Mouse (Mus musculus): ENCODE measurements at regions not wholly inside any gene's neighbourhood (a gene's known extent, or its start where the extent isn't known, plus 50 kb on each side); places are given as distances from the start of the nearest gene placed in this dataset.
A peak's percentile ranks its signal among the peaks of the same experiment; 100 is the strongest.

DNA sequence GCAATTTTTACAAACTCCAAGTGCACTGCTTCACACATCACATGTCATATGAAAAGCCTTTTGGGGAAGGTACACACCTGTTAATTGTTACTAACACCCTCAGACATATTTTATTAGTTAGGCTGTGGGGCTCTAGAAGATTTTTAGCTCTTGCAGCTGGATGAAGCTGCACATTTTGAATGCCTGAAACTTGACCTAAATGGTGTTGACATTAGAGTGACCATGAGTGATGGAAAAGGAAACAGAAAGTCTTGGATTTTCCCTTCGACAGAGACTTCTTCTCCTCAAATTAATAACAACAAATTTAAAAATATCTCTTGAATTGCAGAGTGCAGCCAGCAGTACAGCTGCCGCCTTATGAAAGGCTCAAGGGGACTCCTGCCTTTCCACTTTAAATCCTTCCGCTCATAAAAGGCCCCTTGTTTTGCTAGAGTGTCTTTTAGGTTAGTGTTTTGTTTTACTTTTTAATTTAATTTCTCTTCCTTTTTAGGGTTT is 259.7 kb downstream of the Trim52 start:
- DNase-seq (ENCODE audit: low spot score in 2 of 2), result no peak

- DNase-seq (ENCODE audit: low spot score in 2 of 2), result no peak
Measured at GRCm38 (mm10) chr14:106373451-106373850, 267.5 kb downstream of the Trim52 start.

DNA sequence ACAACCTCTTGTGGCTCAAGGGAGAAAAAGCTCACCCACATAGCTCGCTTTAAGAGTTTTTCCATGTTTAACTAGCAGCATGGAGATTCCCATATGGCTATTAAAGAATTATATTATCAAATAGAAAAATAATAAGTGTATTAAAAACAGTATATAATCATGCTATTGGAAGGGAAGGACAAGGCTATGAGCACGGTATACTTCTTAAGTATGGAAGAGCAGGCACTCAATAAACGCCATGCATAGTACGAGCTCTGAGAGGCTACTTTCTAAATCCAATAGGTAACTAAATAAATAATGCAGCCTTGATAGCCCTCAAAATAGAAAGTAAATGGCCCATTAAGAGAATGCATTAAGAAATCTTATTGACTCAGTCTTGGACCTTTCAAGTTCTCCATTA is 273.6 kb downstream of the Trim52 start:
- no peak for DNase-seq (ENCODE audit: low spot score in 2 of 2)

DNA sequence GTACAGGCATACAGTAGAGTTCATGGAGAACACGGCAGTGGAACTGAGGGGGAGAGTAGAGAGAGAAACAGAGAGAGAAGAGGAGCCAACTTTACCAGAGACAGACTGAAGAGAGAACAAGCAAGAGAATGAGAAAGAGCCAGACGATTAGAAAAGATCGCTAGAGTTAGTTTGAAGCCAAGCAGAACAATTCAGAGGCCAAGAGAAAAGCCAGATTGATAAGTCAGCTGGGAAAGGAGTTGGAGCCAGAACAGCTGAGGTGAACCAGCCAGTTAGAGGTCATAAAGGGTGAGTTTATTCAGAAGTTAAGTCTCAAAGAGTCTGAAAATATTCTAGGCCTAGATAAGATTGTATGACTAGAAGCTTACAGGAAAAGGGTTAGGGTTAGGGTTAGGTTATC is 281.7 kb downstream of the Trim52 start:
- DNase-seq (ENCODE audit: low spot score in 2 of 2), result no peak

GRCm38 (mm10) chr14:106390546-106390945 is 284.5 kb downstream of the Trim52 start:
- DNase-seq (ENCODE audit: low spot score in 2 of 2), result no peak

DNA sequence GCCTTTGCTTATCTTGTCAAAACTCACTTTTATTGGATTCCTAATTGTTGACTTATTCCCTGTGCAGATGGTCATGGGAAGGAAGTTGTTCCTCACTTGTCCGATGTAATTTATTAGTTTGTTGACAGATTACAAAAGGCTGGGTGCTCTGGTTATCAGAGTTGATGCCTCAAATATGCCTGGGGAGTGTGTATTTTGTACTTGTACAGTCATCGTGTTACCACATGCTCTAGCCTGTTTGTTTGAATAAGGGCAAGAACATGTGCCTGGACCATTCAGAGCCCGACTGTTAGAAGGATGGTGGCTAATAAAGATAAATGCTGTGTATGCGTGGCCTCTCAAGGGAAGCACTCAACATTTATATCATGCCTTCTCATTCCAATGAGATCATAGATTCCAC is 288.0 kb downstream of the Trim52 start:
- DNase-seq (ENCODE audit: low spot score in 2 of 2), result no peak

- DNase-seq (ENCODE audit: low spot score in 2 of 2), result no peak
Measured at GRCm38 (mm10) chr14:106412917-106413558, 307.0 kb downstream of the Trim52 start.

- no peak for DNase-seq (ENCODE audit: low spot score in 2 of 2)
Measured at GRCm38 (mm10) chr14:106424714-106425113, 318.7 kb downstream of the Trim52 start.

- DNase-seq (ENCODE audit: low spot score in 2 of 2), result no peak
Measured at GRCm38 (mm10) chr14:106428594-106428993, 322.6 kb downstream of the Trim52 start.

- DNase-seq (ENCODE audit: low spot score in 2 of 2), result peak; percentile 27 to 63
Measured at GRCm38 (mm10) chr14:106439282-106439681, 333.3 kb downstream of the Trim52 start.

GRCm38 (mm10) chr14:106489074-106489473 is 383.1 kb downstream of the Trim52 start:
- DNase-seq (ENCODE audit: low spot score in 2 of 2), result no peak

GRCm38 (mm10) chr14:106491389-106491788 is 385.4 kb downstream of the Trim52 start:
- DNase-seq (ENCODE audit: low spot score in 2 of 2), result no peak

GRCm38 (mm10) chr14:106500344-106501135 is 394.5 kb downstream of the Trim52 start:
- DNase-seq (ENCODE audit: low spot score in 2 of 2), result no peak

DNA sequence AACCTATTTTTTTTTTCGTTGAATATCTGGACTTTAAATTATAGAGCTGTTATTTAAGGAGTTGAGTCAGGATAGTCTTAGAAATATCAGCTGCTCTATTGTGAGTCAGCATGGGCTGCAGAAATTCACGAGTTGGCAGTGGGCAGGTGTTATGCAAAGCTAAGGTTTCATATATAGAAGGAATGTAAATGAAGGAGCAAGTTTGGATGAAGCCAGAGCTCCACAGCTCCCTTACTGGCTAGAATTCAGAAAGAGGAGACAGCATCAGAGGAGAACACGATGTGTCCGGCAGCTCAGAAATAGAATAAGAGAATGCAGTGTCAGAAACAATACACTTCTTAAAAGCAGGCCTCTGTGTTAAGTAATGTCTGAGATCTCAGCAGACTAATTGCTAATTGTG is 400.9 kb downstream of the Trim52 start:
- no peak for DNase-seq (ENCODE audit: low spot score in 2 of 2)

GRCm38 (mm10) chr14:106518552-106519358 is 412.8 kb downstream of the Trim52 start:
- no peak for DNase-seq (ENCODE audit: low spot score in 2 of 2)

- DNase-seq (ENCODE audit: low spot score in 2 of 2), result no peak
Measured at GRCm38 (mm10) chr14:106520808-106521207, 414.8 kb downstream of the Trim52 start.

DNA sequence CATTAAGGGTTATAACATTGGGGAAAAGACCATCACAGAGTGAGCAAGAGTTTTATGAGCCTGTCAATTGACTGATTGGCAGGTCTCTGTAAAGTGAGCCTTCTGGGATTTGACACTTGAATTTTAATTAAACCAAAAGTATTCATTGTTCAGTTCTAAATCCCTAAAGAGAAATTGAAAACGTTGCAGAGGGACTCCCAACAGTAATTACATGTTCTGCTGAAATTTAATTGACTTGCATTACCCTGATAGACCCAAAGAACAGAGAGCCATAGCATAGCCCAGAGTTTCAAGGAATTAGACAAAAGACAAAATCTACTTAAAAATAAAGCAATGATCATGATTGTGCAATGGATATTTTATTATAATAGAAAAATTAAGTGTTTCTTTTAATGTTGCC is 444.2 kb downstream of the Trim52 start:
- DNase-seq (ENCODE audit: low spot score in 2 of 2), result no peak

GRCm38 (mm10) chr14:106579281-106579680 is 473.3 kb downstream of the Trim52 start:
- no peak for DNase-seq (ENCODE audit: low spot score in 2 of 2)

GRCm38 (mm10) chr14:106581886-106582285 is 475.9 kb downstream of the Trim52 start:
- DNase-seq (ENCODE audit: low spot score in 2 of 2), result no peak

DNA sequence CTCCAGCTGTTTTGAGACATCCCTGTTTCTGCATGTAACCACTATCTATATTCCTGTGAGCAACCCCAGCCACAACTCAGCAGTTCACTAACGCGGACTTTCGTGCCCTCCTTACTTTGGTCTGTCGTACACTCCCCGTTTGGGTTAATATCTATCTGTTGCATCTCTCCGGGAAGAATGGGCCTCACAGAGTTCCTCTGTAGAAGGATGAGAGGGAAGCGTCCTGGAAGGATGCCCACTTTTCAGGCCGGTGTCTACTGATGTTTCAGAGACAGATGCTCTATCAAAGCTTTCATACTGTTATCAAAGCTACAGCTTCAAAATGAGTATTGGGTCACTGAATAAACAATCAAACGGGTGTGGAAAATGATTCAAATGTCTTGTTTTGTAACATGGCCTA is 487.4 kb downstream of the Trim52 start:
- no peak for DNase-seq (ENCODE audit: low spot score in 2 of 2)

GRCm38 (mm10) chr14:106593980-106594379 is 488.0 kb downstream of the Trim52 start:
- no peak for DNase-seq (ENCODE audit: low spot score in 2 of 2)

GRCm38 (mm10) chr14:106607041-106607440 is 501.0 kb downstream of the Trim52 start:
- DNase-seq (ENCODE audit: low spot score in 2 of 2), result peak in 1 of 2 experiments; percentile 4
